Mouse (Mus musculus) cerebellum, adult 9-11 months (tissue): ENCODE results near the gene Eif3m.

Experiments
- DNase-seq: peaks from one replicate; pipeline ENCODE4 v3.0.0; 2022

Gene Eif3m

GRCm38 (mm10) chr2:105016192-105016966 is 501 bp downstream of the Eif3m start:
- no peak for DNase-seq

- DNase-seq, result no peak
Measured at GRCm38 (mm10) chr2:105007236-105007635, 9.6 kb downstream of the Eif3m start.

GRCm38 (mm10) chr2:104996201-104996600 is 20.7 kb downstream of the Eif3m start:
- no peak for DNase-seq

GRCm38 (mm10) chr2:104994436-104994835 is 22.4 kb downstream of the Eif3m start:
- no peak for DNase-seq

- no peak for DNase-seq
Measured at GRCm38 (mm10) chr2:104988974-104989373, 27.9 kb downstream of the Eif3m start.

- no peak for DNase-seq
Measured at GRCm38 (mm10) chr2:104985796-104986195, 31.1 kb downstream of the Eif3m start.

- DNase-seq, result no peak
Measured at GRCm38 (mm10) chr2:104981712-104982111, 35.2 kb downstream of the Eif3m start.

GRCm38 (mm10) chr2:104964492-104964891 is 52.4 kb downstream of the Eif3m start:
- DNase-seq, result no peak
